Mouse (Mus musculus) G1E (cell line): ENCODE results near the gene Abhd17b.

Experiments used
- CTCF ChIP-seq: IDR thresholded peaks from 2 replicates; pipeline ENCODE4 v1.5.1; 2012; ENCODE audit warnings: low read depth, low read length, inconsistent platforms, mixed read lengths
- GATA1 ChIP-seq: IDR thresholded peaks from 2 replicates; pipeline ENCODE4 v1.6.1; 2012; ENCODE audit warnings: borderline replicate concordance, low read length, inconsistent platforms, mixed read lengths
- GATA2 ChIP-seq: IDR thresholded peaks from 2 replicates; pipeline ENCODE4 v1.6.1; 2012; ENCODE audit warnings: low read depth, low read length, inconsistent platforms, borderline replicate concordance
- POLR2AphosphoS5 ChIP-seq: IDR thresholded peaks from 2 replicates; pipeline ENCODE4 v1.6.1; 2012; ENCODE audit warnings: low read depth, low read length, inconsistent platforms; ENCODE audit not compliant: insufficient replicate concordance
- TAL1 ChIP-seq: conservative IDR thresholded peaks from 2 replicates; pipeline ENCODE4 v1.6.1; 2012; ENCODE audit warnings: low read depth, low read length, inconsistent platforms, mixed read lengths

DNA sequence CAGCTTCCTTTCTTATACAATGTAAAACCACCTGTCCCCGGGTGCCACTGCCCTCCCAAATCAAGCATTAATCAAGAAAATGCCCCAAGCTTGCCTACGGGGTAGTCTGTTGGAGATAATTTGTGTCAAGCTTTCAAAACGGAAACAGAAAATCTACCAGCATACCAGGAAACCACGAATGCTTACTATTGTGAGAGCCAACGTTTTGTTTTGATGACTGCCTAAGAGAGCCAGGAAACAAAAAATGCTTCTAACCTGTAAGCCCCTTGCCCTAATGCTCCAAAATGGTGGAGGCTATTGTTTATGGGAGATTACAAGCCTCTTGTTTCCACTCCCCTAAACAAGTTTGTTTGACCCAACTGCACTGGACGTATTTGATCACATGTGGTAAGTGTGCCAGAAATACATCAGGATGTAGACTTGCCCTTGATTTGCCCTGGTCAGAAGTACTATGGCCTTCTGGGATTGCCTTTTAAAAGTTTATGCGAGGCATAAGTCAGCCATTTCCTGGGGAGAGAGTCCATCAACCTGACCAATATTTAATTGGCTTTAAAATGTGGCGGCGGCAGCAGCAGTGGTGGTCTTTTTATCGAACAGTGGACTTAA, 61.4 kb downstream of the Abhd17b start:
- TF ChIP-seq CTCF, result no peak
- TF ChIP-seq TAL1, result no peak
- TF ChIP-seq GATA1, result no peak
- TF ChIP-seq POLR2AphosphoS5, result no peak
- no peak for TF ChIP-seq GATA2
